Mouse (Mus musculus) cerebellum, adult 2 months (tissue): ENCODE results near the gene Ackr3.

Source experiments
- CTCF ChIP-seq: fragments of 200-500 bp; IDR thresholded peaks from 2 replicates; pipeline ENCODE4 v1.5.1; 2011; ENCODE audit warnings: low read depth, mild to moderate bottlenecking, control low read depth, low read length, moderate library complexity, borderline replicate concordance; ENCODE audit not compliant: insufficient read depth
- POLR2A ChIP-seq: fragments of 200-500 bp; IDR thresholded peaks from 2 replicates; pipeline ENCODE4 v1.6.1; 2011; ENCODE audit warnings: low read length, control low read depth, borderline replicate concordance; ENCODE audit not compliant: insufficient read depth

DNA sequence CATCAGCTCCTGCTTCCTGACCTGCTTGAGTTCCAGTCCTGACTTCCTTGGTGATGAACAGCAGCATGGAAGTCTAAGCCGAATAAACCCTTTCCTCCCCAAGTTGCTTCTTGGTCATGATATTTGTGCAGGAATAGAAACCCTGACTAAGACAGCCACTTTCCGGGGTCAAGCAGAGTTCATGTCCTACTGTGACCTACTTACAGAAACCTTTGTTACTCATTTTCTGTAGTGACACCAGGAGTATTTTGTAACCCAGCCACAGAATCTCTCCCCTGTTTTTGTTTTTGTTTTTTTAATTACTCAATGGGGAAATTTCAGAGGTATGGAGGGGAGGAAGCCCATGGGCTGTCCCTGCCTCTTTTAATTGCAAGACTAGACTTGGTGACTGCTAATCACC, 32.9 kb downstream of the Ackr3 start:
- no peak for TF ChIP-seq CTCF
- no peak for TF ChIP-seq POLR2A
